Mouse (Mus musculus) kidney, postnatal 36 days (tissue): ENCODE data around the gene Dcaf5.

ENCODE experiments used
- DNase-seq, 2 experiments: peaks; one replicate each; pipeline ENCODE4 v3.0.0; 2021 to 2022; ENCODE audit warnings: mixed read lengths in 2 of 2

The Dcaf5 gene

GRCm38 (mm10) chr12:80436336-80436976 is at the start of gene Dcaf5:
TSS of gene Dcaf5 (minus strand) at chr12:80436601.
- peak; percentile 85 to 91 for DNase-seq

- no peak for DNase-seq
Observed at GRCm38 (mm10) chr12:80483397-80483796, 47.0 kb upstream of the Dcaf5 start.

GRCm38 (mm10) chr12:80479986-80480385 is 43.6 kb upstream of the Dcaf5 start:
- no peak for DNase-seq

GRCm38 (mm10) chr12:80473731-80474130 is 37.3 kb upstream of the Dcaf5 start:
- DNase-seq = no peak

GRCm38 (mm10) chr12:80471926-80472325 is 35.5 kb upstream of the Dcaf5 start:
- DNase-seq = no peak

GRCm38 (mm10) chr12:80470206-80470605 is 33.8 kb upstream of the Dcaf5 start:
- DNase-seq = no peak

- DNase-seq = peak in 1 of 2 experiments; percentile 5
Observed at GRCm38 (mm10) chr12:80463666-80464269, 27.4 kb upstream of the Dcaf5 start.

- DNase-seq = peak; percentile 93 to 94
Observed at GRCm38 (mm10) chr12:80462942-80463651, 26.7 kb upstream of the Dcaf5 start, which contains the start of gene Exd2. TSS of gene Exd2 (plus strand) at chr12:80463095.

- peak in 1 of 2 experiments; percentile 19 for DNase-seq
Observed at GRCm38 (mm10) chr12:80462292-80462896, 26.0 kb upstream of the Dcaf5 start.

GRCm38 (mm10) chr12:80458033-80458432 is 21.6 kb upstream of the Dcaf5 start:
- no peak for DNase-seq

- no peak for DNase-seq
Observed at GRCm38 (mm10) chr12:80453506-80453905, 17.1 kb upstream of the Dcaf5 start.

- no peak for DNase-seq
Observed at GRCm38 (mm10) chr12:80444525-80445109, 8.2 kb upstream of the Dcaf5 start.

GRCm38 (mm10) chr12:80440957-80441356 is 4.6 kb upstream of the Dcaf5 start:
- peak in 1 of 2 experiments; percentile 52 for DNase-seq

- DNase-seq = peak in 1 of 2 experiments; percentile 16
Observed at GRCm38 (mm10) chr12:80437051-80437675, 762 bp upstream of the Dcaf5 start.

- DNase-seq = no peak
Observed at GRCm38 (mm10) chr12:80435887-80436286, 514 bp downstream of the Dcaf5 start.

GRCm38 (mm10) chr12:80434961-80435691 is 1.3 kb downstream of the Dcaf5 start:
- DNase-seq = peak; percentile 66 to 79

- no peak for DNase-seq
Observed at GRCm38 (mm10) chr12:80434601-80434960, 1.8 kb downstream of the Dcaf5 start.

- DNase-seq = peak; percentile 18 to 34
Observed at GRCm38 (mm10) chr12:80433266-80433665, 3.1 kb downstream of the Dcaf5 start.

- DNase-seq = no peak
Observed at GRCm38 (mm10) chr12:80427683-80428082, 8.7 kb downstream of the Dcaf5 start.

- no peak for DNase-seq
Observed at GRCm38 (mm10) chr12:80415100-80415499, 21.3 kb downstream of the Dcaf5 start.

- DNase-seq = no peak
Observed at GRCm38 (mm10) chr12:80410855-80411254, 25.5 kb downstream of the Dcaf5 start.

- DNase-seq = peak; percentile 24 to 66
Observed at GRCm38 (mm10) chr12:80407824-80408223, 28.6 kb downstream of the Dcaf5 start.
